Mouse (Mus musculus): Measurements from ENCODE around the gene Pik3cb. TPM values are rescaled to one million over a fixed set of nuclear protein-coding genes. Genes with fewer than 3 reads are reported as not detected.
A peak's percentile ranks its signal among the peaks of the same experiment; 100 is the strongest.

Gene Pik3cb
- polyA plus RNA-seq, 1 experiment: 7.4 TPM

- no peak overlapping the region for H3K4me3 ChIP-seq (ENCODE audit: insufficient read depth, low read depth, low read length)
- no peaks in the 10 kb centered on the region for H3K36me3 ChIP-seq (ENCODE audit: control insufficient read depth, insufficient read depth, low read length)
- TF ChIP-seq CTCF (conservative IDR thresholded peaks at IDR 0.05; ENCODE audit: insufficient read depth, insufficient read length, low read depth, low read length): no peak
- TF ChIP-seq POLR2A (IDR thresholded peaks at IDR 0.05; ENCODE audit: low read depth, low read length): no peak
- H3K27ac ChIP-seq (ENCODE audit: insufficient read depth, low read depth, low read length): no peak overlapping the region
- 25% methylated on average over 10 of the region's 10 CpGs for WGBS
- no peaks in the 10 kb centered on the region for H3K4me1 ChIP-seq (ENCODE audit: control insufficient read depth, insufficient read depth, low read length)
- no peaks in the 10 kb centered on the region for H3K27me3 ChIP-seq (replicated peaks; ENCODE audit: control insufficient read depth, insufficient read depth, low read length)
- DNase-seq: peak; percentile 8
Measured at GRCm38 (mm10) chr9:99171186-99171585, 30.8 kb upstream of the Pik3cb start.

- no peak for TF ChIP-seq CTCF (conservative IDR thresholded peaks at IDR 0.05; ENCODE audit: insufficient read depth, insufficient read length, low read depth, low read length)
- no peak for TF ChIP-seq POLR2A (IDR thresholded peaks at IDR 0.05; ENCODE audit: low read depth, low read length)
- H3K27ac ChIP-seq (ENCODE audit: insufficient read depth, low read depth, low read length): no peak overlapping the region
- H3K4me1 ChIP-seq (ENCODE audit: control insufficient read depth, insufficient read depth, low read length): no peaks in the 10 kb centered on the region
- H3K27me3 ChIP-seq (replicated peaks; ENCODE audit: control insufficient read depth, insufficient read depth, low read length): no peaks in the 10 kb centered on the region
- no peak for DNase-seq
- WGBS: 61% methylated on average over 4 of the region's 4 CpGs
- no peaks in the 10 kb centered on the region for H3K36me3 ChIP-seq (ENCODE audit: control insufficient read depth, insufficient read depth, low read length)
- H3K4me3 ChIP-seq (ENCODE audit: insufficient read depth, low read depth, low read length): no peak overlapping the region
Measured at GRCm38 (mm10) chr9:99169029-99169428, 28.6 kb upstream of the Pik3cb start.

- TF ChIP-seq CTCF (conservative IDR thresholded peaks at IDR 0.05; ENCODE audit: insufficient read depth, insufficient read length, low read depth, low read length) (no peak), POLR2A (IDR thresholded peaks at IDR 0.05; ENCODE audit: low read depth, low read length) (no peak)
- Histone ChIP-seq H3K4me3 (ENCODE audit: insufficient read depth, low read depth, low read length) (no peak overlapping the region), H3K27ac (ENCODE audit: insufficient read depth, low read depth, low read length) (no peak overlapping the region), H3K4me1 (ENCODE audit: control insufficient read depth, insufficient read depth, low read length) (no peaks in the 10 kb centered on the region), H3K27me3 (replicated peaks; ENCODE audit: control insufficient read depth, insufficient read depth, low read length) (no peaks in the 10 kb centered on the region), H3K36me3 (ENCODE audit: control insufficient read depth, insufficient read depth, low read length) (no peaks in the 10 kb centered on the region)
- DNase-seq: peak; percentile 5
- WGBS: 89% methylated on average over 5 of the region's 5 CpGs
Measured at GRCm38 (mm10) chr9:99166946-99167345, 26.5 kb upstream of the Pik3cb start.

GRCm38 (mm10) chr9:99165956-99166355, 25.5 kb upstream of the Pik3cb start:
- WGBS: 78% methylated on average over 6 of the region's 6 CpGs
- Histone ChIP-seq H3K4me3 (ENCODE audit: insufficient read depth, low read depth, low read length) (no peak overlapping the region), H3K36me3 (ENCODE audit: control insufficient read depth, insufficient read depth, low read length) (no peaks in the 10 kb centered on the region), H3K27ac (ENCODE audit: insufficient read depth, low read depth, low read length) (no peak overlapping the region), H3K4me1 (ENCODE audit: control insufficient read depth, insufficient read depth, low read length) (no peaks in the 10 kb centered on the region), H3K27me3 (replicated peaks; ENCODE audit: control insufficient read depth, insufficient read depth, low read length) (no peaks in the 10 kb centered on the region)
- no peak for DNase-seq
- TF ChIP-seq CTCF (conservative IDR thresholded peaks at IDR 0.05; ENCODE audit: insufficient read depth, insufficient read length, low read depth, low read length) (no peak), POLR2A (IDR thresholded peaks at IDR 0.05; ENCODE audit: low read depth, low read length) (no peak)

- H3K4me1 ChIP-seq (ENCODE audit: control insufficient read depth, insufficient read depth, low read length): no peaks in the 10 kb centered on the region
- H3K4me3 ChIP-seq (ENCODE audit: insufficient read depth, low read depth, low read length): no peak overlapping the region
- no peak for TF ChIP-seq POLR2A (IDR thresholded peaks at IDR 0.05; ENCODE audit: low read depth, low read length)
- no peak for TF ChIP-seq CTCF (conservative IDR thresholded peaks at IDR 0.05; ENCODE audit: insufficient read depth, insufficient read length, low read depth, low read length)
- H3K27me3 ChIP-seq (replicated peaks; ENCODE audit: control insufficient read depth, insufficient read depth, low read length): no peaks in the 10 kb centered on the region
- DNase-seq: peak; percentile 15
- 32% methylated on average over 3 of the region's 3 CpGs for WGBS
- no peaks in the 10 kb centered on the region for H3K36me3 ChIP-seq (ENCODE audit: control insufficient read depth, insufficient read depth, low read length)
- H3K27ac ChIP-seq (ENCODE audit: insufficient read depth, low read depth, low read length): no peak overlapping the region
Measured at GRCm38 (mm10) chr9:99164664-99165226, 24.3 kb upstream of the Pik3cb start.

- H3K27me3 ChIP-seq (replicated peaks; ENCODE audit: control insufficient read depth, insufficient read depth, low read length): no peaks in the 10 kb centered on the region
- no peak for DNase-seq
- no peaks in the 10 kb centered on the region for H3K36me3 ChIP-seq (ENCODE audit: control insufficient read depth, insufficient read depth, low read length)
- TF ChIP-seq CTCF (conservative IDR thresholded peaks at IDR 0.05; ENCODE audit: insufficient read depth, insufficient read length, low read depth, low read length) (no peak), POLR2A (IDR thresholded peaks at IDR 0.05; ENCODE audit: low read depth, low read length) (no peak)
- H3K4me1 ChIP-seq (ENCODE audit: control insufficient read depth, insufficient read depth, low read length): no peaks in the 10 kb centered on the region
- H3K4me3 ChIP-seq (ENCODE audit: insufficient read depth, low read depth, low read length): no peak overlapping the region
- no peak overlapping the region for H3K27ac ChIP-seq (ENCODE audit: insufficient read depth, low read depth, low read length)
- 61% methylated on average over 9 of the region's 9 CpGs for WGBS
Measured at GRCm38 (mm10) chr9:99164148-99164503, 23.7 kb upstream of the Pik3cb start.

GRCm38 (mm10) chr9:99163420-99164147, 23.2 kb upstream of the Pik3cb start:
- no peak for TF ChIP-seq CTCF (conservative IDR thresholded peaks at IDR 0.05; ENCODE audit: insufficient read depth, insufficient read length, low read depth, low read length)
- no peak for TF ChIP-seq POLR2A (IDR thresholded peaks at IDR 0.05; ENCODE audit: low read depth, low read length)
- 32% methylated on average over 15 of the region's 15 CpGs for WGBS

More at GRCm38 (mm10) chr9:99163420-99164147, 23.2 kb upstream of the Pik3cb start:
- no peaks in the 10 kb centered on the region for H3K36me3 ChIP-seq (ENCODE audit: control insufficient read depth, insufficient read depth, low read length)
- no peaks in the 10 kb centered on the region for H3K27me3 ChIP-seq (replicated peaks; ENCODE audit: control insufficient read depth, insufficient read depth, low read length)
- no peak for DNase-seq
- H3K4me1 ChIP-seq (ENCODE audit: control insufficient read depth, insufficient read depth, low read length): no peaks in the 10 kb centered on the region
- H3K4me3 ChIP-seq (ENCODE audit: insufficient read depth, low read depth, low read length): no peak overlapping the region
- no peak overlapping the region for H3K27ac ChIP-seq (ENCODE audit: insufficient read depth, low read depth, low read length)

Data from kidney, adult 2 months (tissue).